In genomic region chr13:63562972-63563780, GRCm38 (mm10) we compare ENCODE assay signal across 8 mouse cellular contexts. TPM values are rescaled to one million over a fixed set of nuclear protein-coding genes. Genes with fewer than 3 reads are reported as not detected.
DNase-seq lines count a peak whose midpoint lies in the region; ATAC-seq and TF ChIP-seq lines count a peak whose summit lies in the region.

No protein-coding gene starts in this region.

- under 1% methylated on average over 51 of the region's 51 CpGs for WGBS in hindbrain, embryonic 11.5 days

- 0 out of 2 replicates have a peak, but pooled peaks have one; percentile 23 for ATAC-seq in G1E (ENCODE audit: extremely low read depth, insufficient number of reproducible peaks, low FRiP score, poor library complexity, severe bottlenecking)
- peak; percentile 62 for ATAC-seq in hindbrain, embryonic 11.5 days (ENCODE audit: low FRiP score)
- peak; percentile 20 for ATAC-seq in megakaryocyte, adult 5-6 weeks (ENCODE audit: poor library complexity, severe bottlenecking)

- no peak for TF ChIP-seq CTCF in G1E (IDR thresholded peaks at IDR 0.05; ENCODE audit: low read depth, low read length)

- peak overlapping the region; percentile 99 for H3K27ac ChIP-seq in hindbrain, embryonic 11.5 days (ENCODE audit: low read depth, low read length)

- peaks cover 38% of the 10 kb centered on the region for H3K36me3 ChIP-seq in G1E (replicated peaks)
- H3K36me3 ChIP-seq in hindbrain, embryonic 11.5 days (ENCODE audit: control insufficient read depth, insufficient read depth, low read length), result no peaks in the 10 kb centered on the region

- H3K27me3 ChIP-seq in G1E (ENCODE audit: insufficient read depth, low read length), result no peaks in the 10 kb centered on the region
- H3K27me3 ChIP-seq in hindbrain, embryonic 11.5 days (ENCODE audit: control insufficient read depth, insufficient read depth, low read length), result no peaks in the 10 kb centered on the region

- peaks cover 48% of the 10 kb centered on the region for H3K4me1 ChIP-seq in G1E (ENCODE audit: insufficient read depth, low read depth, low read length)
- peaks cover 10% of the 10 kb centered on the region for H3K4me1 ChIP-seq in hindbrain, embryonic 11.5 days (replicated peaks; ENCODE audit: control insufficient read depth, insufficient read depth, low read length)

- H3K4me3 ChIP-seq in G1E (ENCODE audit: low read depth, low read length), result peak overlapping the region; percentile 88
- H3K4me3 ChIP-seq in hindbrain, embryonic 11.5 days (ENCODE audit: low read depth, low read length), result peak overlapping the region; percentile 97

- H3K9ac ChIP-seq in hindbrain, embryonic 11.5 days (ENCODE audit: low read depth, low read length), result peak overlapping the region; percentile 98

- peak; percentile 75 for DNase-seq in G1E (ENCODE audit: low spot score)
- peak; percentile 60 for DNase-seq in c-Kit-positive CD71-positive TER-119-positive erythroid progenitor cells, embryonic 14.5 days (ENCODE audit: low spot score)
- peak; percentile 58 to 73 for DNase-seq in frontal cortex, postnatal 10 days (ENCODE audit: low spot score in 2 of 2)
- peak; percentile 88 for DNase-seq in hindbrain, embryonic 11.5 days (ENCODE audit: low spot score)
- DNase-seq in layer of hippocampus, postnatal 36 days, result peak; percentile 59 to 66
- DNase-seq in right cerebral cortex, postnatal 10 days (ENCODE audit: low spot score in 2 of 2), result peak; percentile 80 to 84
- DNase-seq in urinary bladder, postnatal 14 days (ENCODE audit: low spot score), result peak; percentile 72

- no peaks in the 10 kb centered on the region for H3K9me3 ChIP-seq in G1E (replicated peaks)
- no peaks in the 10 kb centered on the region for H3K9me3 ChIP-seq in hindbrain, embryonic 11.5 days (ENCODE audit: control insufficient read depth, low read length)

- H3K4me2 ChIP-seq in hindbrain, embryonic 11.5 days (replicated peaks; ENCODE audit: low read depth, low read length), result peak overlapping the region; percentile 97

RNA-seq across cellular contexts. Expression of gene Ptch1, which starts 10.2 kb away (rescaled TPM):
- total RNA-seq in G1E (2014; fragmentation: Nextera tagmentation), result 40.8 and 47.9 TPM in 2 replicates
- 9.6 and 11.9 TPM in 2 replicates for total RNA-seq in G1E (2017)
- 39.0 and 56.7 TPM in 2 replicates for polyA plus RNA-seq in G1E (2012)
- 19.5 and 28.4 TPM in 2 replicates for polyA plus RNA-seq in hindbrain, embryonic 11.5 days (2014; fragmentation: Nextera tagmentation; extraction: Ambion mirVana)
- total RNA-seq in layer of hippocampus, postnatal 36 days (2021), result 10 to 100 TPM; 41.0 to 49.1 TPM
- 3.1 and 3.6 TPM in 2 replicates for total RNA-seq in megakaryocyte, adult 5-6 weeks (2015)
- total RNA-seq in megakaryocyte, adult 5-6 weeks (2017), result 2.3 and 2.5 TPM in 2 replicates

Comparison
In these comparisons a context has a peak if more than half of its experiments do, and no peak if none do; other contexts are left out.
1. Peak in every context shown above with its lines: DNase-seq, ATAC-seq, H3K4me3 ChIP-seq and H3K27ac ChIP-seq.